Mouse (Mus musculus) liver, postnatal 0 days (tissue): ENCODE measurements at regions not wholly inside any gene's neighbourhood (a gene's known extent, or its start where the extent isn't known, plus 50 kb on each side); places are given as distances from the start of the nearest gene placed in this dataset.

Experiments used
- CTCF ChIP-seq: sonication (generic); IDR thresholded peaks from 2 replicates; pipeline ENCODE4 v1.5.1; 2016; ENCODE audit warnings: antibody characterized with exemption, low read depth
- EP300 ChIP-seq: IDR thresholded peaks from 2 replicates; pipeline ENCODE4 v1.6.1; 2016; ENCODE audit warnings: antibody characterized with exemption, low read depth, mild to moderate bottlenecking

DNA sequence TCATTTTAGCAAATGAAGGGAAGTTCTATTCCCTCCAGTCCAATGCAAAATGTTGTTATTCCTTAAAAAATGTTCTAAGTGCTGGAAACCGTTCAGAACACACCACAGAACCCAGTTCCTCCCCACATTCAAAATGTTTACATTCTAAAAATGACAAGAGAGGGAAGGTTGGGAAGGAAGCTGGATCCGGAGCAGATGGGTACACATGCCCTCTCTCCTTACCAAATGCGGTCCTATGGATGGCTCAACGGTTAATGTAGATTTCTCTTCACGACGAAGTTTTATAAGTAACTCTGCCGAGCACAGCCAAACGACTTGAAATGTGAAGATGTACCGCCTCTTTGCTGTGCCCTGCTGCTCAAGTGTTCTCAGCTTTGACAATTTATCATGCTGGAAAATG is 88.3 kb downstream of the Cetn3 start:
- TF ChIP-seq CTCF (no peak), EP300 (no peak)
